Mouse (Mus musculus): Measurements from ENCODE around the gene Phospho1. TPM values are rescaled to one million over a fixed set of nuclear protein-coding genes. Genes with fewer than 3 reads are reported as not detected.
A peak's percentile ranks its signal among the peaks of the same experiment; 100 is the strongest.
"Not testable (repeated sequence)": the region's sequence is repeated elsewhere in the genome, so short reads cannot be mapped to it uniquely, and the experiment has no call there.

The Phospho1 gene
- polyA plus RNA-seq, 1 experiment from 2014 or later: not detected

DNA sequence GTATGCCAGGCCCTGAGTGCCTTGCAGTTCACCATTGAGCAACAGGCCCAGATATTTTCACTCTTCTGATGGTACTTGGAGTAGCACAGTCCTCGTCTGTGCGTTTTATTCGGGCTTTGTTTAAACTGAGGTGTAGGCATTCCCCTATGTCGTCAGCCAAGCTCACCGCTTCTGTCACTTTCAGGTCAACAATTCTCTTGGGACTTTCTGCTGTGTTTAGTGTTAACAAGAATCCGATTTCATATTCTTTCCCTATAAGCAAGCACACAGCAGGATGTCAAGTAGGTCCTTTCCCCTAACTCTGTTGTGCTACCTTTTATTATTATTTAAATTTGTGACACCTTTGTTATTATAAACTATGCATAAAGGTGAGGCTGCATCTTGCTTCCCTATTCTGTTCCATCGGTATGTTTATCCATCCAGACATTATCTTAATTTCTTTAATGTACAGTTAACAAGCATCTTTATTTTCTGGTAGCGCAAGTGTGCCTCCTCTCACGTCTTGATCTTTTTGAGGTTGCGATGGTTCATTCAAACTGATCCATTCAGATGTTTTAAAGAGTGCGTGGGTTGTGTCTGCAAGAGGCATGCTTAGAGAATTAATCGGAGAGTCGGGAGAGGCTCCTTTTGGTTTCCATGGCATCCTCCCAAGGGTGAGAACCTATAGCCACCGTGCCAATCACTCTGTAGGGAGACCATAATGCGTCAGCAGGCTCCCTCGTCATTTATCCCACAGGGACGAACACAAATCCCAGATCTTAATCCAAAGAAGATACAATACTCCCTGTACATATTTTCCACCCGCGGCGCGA is 33.6 kb downstream of the Phospho1 start:
- Histone ChIP-seq H3K27me3 (no peaks in the 10 kb centered on the region), H3K36me3 (no peaks in the 10 kb centered on the region), H3K4me1 (peaks cover 15% of the 10 kb centered on the region), H3K4me2 (replicated peaks) (peak overlapping the region; percentile 63), H3K27ac (replicated peaks) (peak overlapping the region; percentile 93), H3K4me3 (peak overlapping the region; percentile 87), H3K9me3 (0 out of 2 replicates have a peak, but pooled peaks cover 4% of the 10 kb centered on the region), H3K9ac (replicated peaks) (peak overlapping the region; percentile 63)
- ATAC-seq (replicated peaks): peak; percentile 14; the same call in 1 of the 2 replicates
- WGBS: 14% methylated on average over 21 of the region's 21 CpGs

DNA sequence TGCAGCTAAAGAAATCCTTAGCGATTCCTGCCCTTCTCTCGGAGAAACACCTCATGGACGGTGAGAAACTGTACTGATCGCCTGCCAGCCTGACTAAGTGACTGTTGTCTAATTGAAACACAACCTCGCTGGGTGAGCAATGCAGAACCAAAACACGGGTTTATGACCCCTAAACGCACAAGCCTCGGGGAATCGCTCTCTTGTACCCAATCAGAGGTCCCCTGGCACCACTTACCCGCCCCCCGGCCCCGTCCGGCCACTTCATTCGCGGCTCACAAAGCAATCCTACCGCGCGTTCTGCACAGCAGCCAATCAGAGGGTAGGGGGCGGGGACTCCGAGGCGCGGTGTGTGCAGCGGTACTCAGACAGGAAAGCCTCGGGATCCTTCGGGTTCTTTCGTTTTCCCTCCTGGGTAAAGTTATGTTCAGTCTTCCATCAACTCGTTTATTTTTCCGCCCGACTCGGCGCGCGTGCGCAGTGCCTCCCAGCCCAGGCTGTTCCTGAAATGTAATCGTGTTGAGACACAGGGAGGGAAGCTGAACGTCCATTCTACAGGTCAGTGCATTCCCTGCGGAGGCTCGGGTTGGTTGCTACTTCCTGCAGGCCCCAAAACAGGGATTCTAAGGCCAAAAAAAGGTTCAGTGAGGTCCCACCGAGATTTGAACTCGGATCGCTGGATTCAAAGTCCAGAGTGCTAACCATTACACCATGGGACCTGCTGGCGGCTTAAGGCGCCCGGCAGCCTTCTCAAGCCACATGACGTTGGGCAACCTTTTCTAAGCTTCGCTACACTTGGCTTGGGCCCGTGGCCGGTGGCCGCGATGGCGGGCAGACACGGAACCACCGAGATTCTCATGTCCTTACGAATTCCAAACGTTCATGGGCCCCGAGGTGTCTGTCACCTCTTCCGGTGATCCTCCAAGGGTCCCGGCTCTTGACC is 34.5 kb downstream of the Phospho1 start:
- no peaks in the 10 kb centered on the region for H3K9me3 ChIP-seq
- ATAC-seq (replicated peaks): peak; percentile 100
- under 1% methylated on average over 58 of the region's 58 CpGs for WGBS
- H3K36me3 ChIP-seq: no peaks in the 10 kb centered on the region
- peak overlapping the region; percentile 63 for H3K9ac ChIP-seq (replicated peaks)
- H3K27ac ChIP-seq (replicated peaks): peak overlapping the region; percentile 93
- H3K4me2 ChIP-seq (replicated peaks): peak overlapping the region; percentile 63
- H3K27me3 ChIP-seq: no peaks in the 10 kb centered on the region
- H3K4me3 ChIP-seq: peak overlapping the region; percentile 87
- H3K4me1 ChIP-seq: peaks cover 15% of the 10 kb centered on the region

DNA sequence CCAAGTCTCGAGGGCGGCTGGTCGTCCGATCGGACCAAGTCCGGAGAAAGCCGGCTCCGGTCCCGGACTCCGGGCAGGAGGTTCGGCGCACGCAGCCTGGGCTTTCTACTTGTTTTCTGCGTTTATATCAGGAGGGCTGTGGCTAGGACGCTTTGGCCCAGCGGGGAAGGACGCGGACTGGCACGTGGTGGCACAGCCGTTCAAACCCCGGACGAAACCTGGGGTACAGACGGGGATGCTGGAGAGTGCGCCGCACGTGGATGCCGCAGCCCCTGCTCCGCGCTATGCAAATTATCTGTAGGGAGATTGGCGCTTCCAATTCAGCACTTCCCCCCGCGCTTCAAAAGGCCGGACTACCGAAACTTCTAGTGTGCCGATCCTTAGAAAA is 35.2 kb downstream of the Phospho1 start:
- Histone ChIP-seq H3K4me1 (peaks cover 15% of the 10 kb centered on the region), H3K27me3 (no peaks in the 10 kb centered on the region), H3K36me3 (no peaks in the 10 kb centered on the region), H3K9me3 (no peaks in the 10 kb centered on the region), H3K27ac (replicated peaks) (peak overlapping the region; percentile 93), H3K9ac (replicated peaks) (peak overlapping the region; percentile 58), H3K4me3 (peak overlapping the region; percentile 87), H3K4me2 (replicated peaks) (peak overlapping the region; percentile 63)
- peak; percentile 66 for ATAC-seq (replicated peaks)
- WGBS: under 1% methylated on average over 35 of the region's 35 CpGs

DNA sequence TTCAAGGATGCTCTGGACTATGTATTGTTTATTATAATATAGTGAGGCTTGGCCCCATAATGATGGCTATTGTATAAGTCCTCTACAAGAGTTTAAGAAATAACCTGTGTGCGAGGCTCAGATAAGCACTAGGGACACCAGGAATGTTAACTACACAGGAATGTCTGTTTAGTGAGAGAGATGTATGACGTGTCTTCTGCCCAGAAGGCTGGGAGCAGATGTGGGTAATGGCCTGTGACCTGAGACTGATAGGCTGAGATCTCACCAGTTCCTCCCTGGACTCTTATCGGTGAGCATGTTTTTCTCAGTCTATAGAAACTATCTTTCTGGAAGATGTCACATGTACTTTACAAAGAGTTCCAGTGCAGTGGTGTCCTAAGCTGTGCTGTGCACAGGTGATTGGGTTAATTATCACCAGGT is 35.8 kb downstream of the Phospho1 start:
- Histone ChIP-seq H3K36me3 (no peaks in the 10 kb centered on the region), H3K9me3 (no peaks in the 10 kb centered on the region), H3K27me3 (no peaks in the 10 kb centered on the region), H3K4me2 (replicated peaks) (peak overlapping the region; percentile 63), H3K4me3 (peak overlapping the region; percentile 87), H3K4me1 (peaks cover 15% of the 10 kb centered on the region), H3K27ac (replicated peaks) (no peak overlapping the region), H3K9ac (replicated peaks) (peak overlapping the region; percentile 58; the same call in 1 of the 2 replicates)
- WGBS: 39% methylated on average over 3 of the region's 3 CpGs
- no peak for ATAC-seq (replicated peaks)

DNA sequence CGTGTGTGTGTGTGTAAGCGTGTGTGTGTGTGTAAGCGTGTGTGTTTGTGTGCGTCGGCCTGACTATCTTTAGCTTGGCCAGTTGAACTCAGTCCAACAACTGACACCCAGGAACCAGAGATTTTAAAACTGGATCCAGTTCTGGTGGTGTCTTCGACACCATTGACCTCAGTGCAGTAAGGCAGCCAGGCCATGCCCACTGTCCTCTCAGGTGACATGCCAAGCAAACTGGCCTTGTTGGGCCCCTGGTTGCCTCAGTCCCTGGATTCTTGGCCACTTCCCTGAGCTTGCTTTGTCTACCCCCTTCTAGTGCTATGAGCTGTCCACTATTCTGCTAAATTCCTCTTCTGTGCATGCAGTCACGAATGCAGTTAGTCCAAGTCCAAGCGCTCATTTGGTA is 37.1 kb downstream of the Phospho1 start:
- H3K4me2 ChIP-seq (replicated peaks): no peak overlapping the region
- H3K9ac ChIP-seq (replicated peaks): no peak overlapping the region
- H3K27ac ChIP-seq (replicated peaks): no peak overlapping the region
- no peaks in the 10 kb centered on the region for H3K36me3 ChIP-seq
- 93% methylated on average over 8 of the region's 8 CpGs for WGBS
- H3K9me3 ChIP-seq: no peaks in the 10 kb centered on the region
- peaks cover 15% of the 10 kb centered on the region for H3K4me1 ChIP-seq
- ATAC-seq (replicated peaks): no peak
- H3K27me3 ChIP-seq: no peaks in the 10 kb centered on the region
- no peak overlapping the region for H3K4me3 ChIP-seq

DNA sequence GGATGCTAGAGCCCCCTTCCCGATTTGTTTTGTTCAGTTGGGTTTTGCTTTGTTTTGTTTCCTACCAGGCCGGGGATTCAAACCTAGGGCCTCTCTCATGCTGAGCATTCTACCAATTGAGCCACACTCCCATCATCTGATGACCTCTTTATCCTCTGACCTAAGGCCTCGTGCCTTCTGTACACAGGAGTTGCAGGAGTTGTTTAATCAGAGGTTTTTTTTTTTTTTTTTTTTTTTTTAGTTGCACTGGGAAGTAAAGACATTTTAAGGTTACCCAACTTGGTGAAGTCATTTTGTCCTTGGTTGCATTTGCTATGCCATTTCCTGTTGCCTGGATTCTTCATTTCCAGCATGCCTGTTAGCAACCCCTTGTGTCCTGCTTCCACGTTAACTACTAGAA is 45.1 kb downstream of the Phospho1 start:
- Histone ChIP-seq H3K27ac (replicated peaks) (no peak overlapping the region), H3K4me2 (replicated peaks) (no peak overlapping the region), H3K4me1 (no peaks in the 10 kb centered on the region), H3K9me3 (no peaks in the 10 kb centered on the region), H3K36me3 (no peaks in the 10 kb centered on the region), H3K4me3 (no peak overlapping the region), H3K27me3 (no peaks in the 10 kb centered on the region), H3K9ac (replicated peaks) (no peak overlapping the region)
- 78% methylated on average over 4 of the region's 4 CpGs for WGBS
- no peak for ATAC-seq (replicated peaks)

DNA sequence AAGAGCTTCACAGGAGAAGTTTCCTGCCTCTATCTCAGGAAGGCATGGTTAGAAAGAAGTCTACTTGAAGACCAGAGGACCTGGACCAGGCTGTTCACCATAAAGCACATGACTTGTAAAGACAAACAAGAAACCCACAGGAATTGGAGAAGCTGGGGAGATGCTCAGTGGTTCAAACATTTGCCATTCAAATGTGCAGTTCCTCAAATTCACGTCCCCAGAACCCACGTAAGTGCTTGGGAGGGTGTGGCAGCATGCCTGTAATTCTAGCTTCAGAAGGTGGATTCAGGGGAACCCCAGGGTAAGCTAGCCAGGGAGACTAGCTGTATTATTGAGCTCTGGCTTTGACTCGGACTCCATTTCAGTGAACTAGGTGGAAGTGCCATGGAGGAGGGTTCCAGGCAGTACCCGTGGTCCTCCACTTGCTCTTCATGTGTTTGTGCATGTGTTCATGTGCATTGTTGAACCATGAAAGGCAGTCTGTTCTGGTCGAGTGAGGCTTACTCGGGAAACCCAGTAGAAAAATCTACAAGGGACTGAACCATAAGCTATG is 45.7 kb downstream of the Phospho1 start:
- Histone ChIP-seq H3K27me3 (no peaks in the 10 kb centered on the region), H3K9ac (replicated peaks) (no peak overlapping the region), H3K9me3 (no peaks in the 10 kb centered on the region), H3K4me3 (no peak overlapping the region), H3K27ac (replicated peaks) (no peak overlapping the region), H3K4me1 (no peaks in the 10 kb centered on the region), H3K4me2 (replicated peaks) (no peak overlapping the region), H3K36me3 (no peaks in the 10 kb centered on the region)
- 70% methylated on average over 6 of the region's 6 CpGs for WGBS
- no peak for ATAC-seq (replicated peaks)

DNA sequence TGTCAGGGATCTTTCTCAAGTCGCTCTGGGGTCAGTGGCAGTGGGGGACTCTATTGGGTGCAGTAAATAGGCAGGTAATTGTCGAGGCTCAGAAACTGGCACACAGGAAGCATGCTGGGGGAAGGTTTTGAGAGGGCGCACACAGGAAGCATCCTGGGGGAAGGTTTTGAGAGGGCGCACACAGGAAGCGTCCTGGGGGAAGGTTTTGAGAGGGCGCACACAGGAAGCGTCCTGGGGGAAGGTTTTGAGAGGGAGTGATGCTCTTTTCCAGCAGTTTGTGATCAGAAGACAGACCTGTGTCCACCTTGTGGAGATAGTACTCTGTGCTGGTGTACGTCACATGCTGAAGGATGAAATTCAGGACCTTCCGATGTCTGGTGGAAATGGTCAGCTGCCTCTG is 51.5 kb downstream of the Phospho1 start:
- Histone ChIP-seq H3K36me3 (no peaks in the 10 kb centered on the region), H3K4me3 (no peak overlapping the region), H3K9me3 (no peaks in the 10 kb centered on the region), H3K9ac (replicated peaks) (no peak overlapping the region), H3K4me2 (replicated peaks) (no peak overlapping the region), H3K4me1 (no peaks in the 10 kb centered on the region), H3K27me3 (no peaks in the 10 kb centered on the region), H3K27ac (replicated peaks) (no peak overlapping the region)
- 20% methylated on average over 9 of the region's 9 CpGs for WGBS
- ATAC-seq (replicated peaks): no peak

DNA sequence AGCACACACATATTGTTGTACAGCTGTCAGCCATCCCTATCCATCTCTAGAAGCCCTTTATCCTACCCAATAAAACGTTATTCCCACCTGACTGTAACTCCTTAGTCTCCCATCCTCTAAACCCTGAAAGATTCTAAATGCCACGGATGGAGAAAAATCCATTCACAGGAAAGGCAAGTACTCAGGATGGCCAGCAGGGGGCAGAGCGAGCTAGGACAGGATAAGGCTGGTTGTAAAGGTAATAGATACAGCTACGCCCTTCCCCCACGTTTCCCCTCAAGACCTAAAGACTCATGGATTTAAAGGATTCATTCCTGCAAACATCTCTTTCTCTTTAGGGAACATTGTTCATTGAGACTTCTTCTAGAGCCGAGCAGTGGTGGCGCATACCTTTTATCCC is 52.0 kb downstream of the Phospho1 start:
- Histone ChIP-seq H3K4me2 (replicated peaks) (no peak overlapping the region), H3K27ac (replicated peaks) (no peak overlapping the region), H3K4me1 (no peaks in the 10 kb centered on the region), H3K36me3 (no peaks in the 10 kb centered on the region), H3K9me3 (no peaks in the 10 kb centered on the region), H3K9ac (replicated peaks) (no peak overlapping the region), H3K27me3 (no peaks in the 10 kb centered on the region), H3K4me3 (no peak overlapping the region)
- WGBS: 21% methylated on average over 7 of the region's 7 CpGs
- ATAC-seq (replicated peaks): no peak

DNA sequence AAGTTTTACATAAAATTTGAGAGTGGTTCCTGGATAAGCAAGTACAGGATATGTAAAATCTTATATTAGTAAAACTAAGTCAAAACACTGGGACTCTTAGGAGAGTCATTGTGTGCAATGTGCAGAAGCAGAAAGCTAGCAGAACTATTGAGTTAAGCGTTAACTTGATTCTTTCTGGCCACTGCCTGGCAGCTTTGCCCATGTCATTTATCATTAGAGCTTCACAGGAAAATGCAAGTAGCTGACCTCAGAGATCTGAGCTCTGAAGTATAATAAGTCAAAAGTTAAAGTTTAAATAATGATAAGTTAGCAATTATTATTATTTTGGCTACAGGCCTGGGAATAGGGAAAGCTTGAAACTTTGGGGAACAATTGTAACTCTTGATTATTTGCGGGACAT is 55.6 kb downstream of the Phospho1 start:
- H3K4me3 ChIP-seq; H3K9me3 ChIP-seq; H3K9ac ChIP-seq (replicated peaks); H3K4me2 ChIP-seq (replicated peaks); H3K4me1 ChIP-seq; H3K27me3 ChIP-seq; H3K36me3 ChIP-seq; ATAC-seq (replicated peaks); H3K27ac ChIP-seq (replicated peaks): not testable (repeated sequence)
- 86% methylated on average over 2 of the region's 2 CpGs for WGBS
